Mouse (Mus musculus) bone marrow, adult 2 months (tissue): ENCODE results near the gene Gm49387.

Experiments
- CTCF ChIP-seq: fragments of 200-500 bp; IDR thresholded peaks from 2 replicates; pipeline ENCODE4 v1.5.1; 2011; ENCODE audit warnings: low read length, control low read depth; ENCODE audit not compliant: control insufficient read depth, insufficient read depth
- POLR2A ChIP-seq: fragments of 200-500 bp; IDR thresholded peaks from 2 replicates; pipeline ENCODE4 v1.6.1; 2011; ENCODE audit warnings: low read depth, mild to moderate bottlenecking, control low read depth, low read length, borderline replicate concordance; ENCODE audit not compliant: control insufficient read depth

DNA sequence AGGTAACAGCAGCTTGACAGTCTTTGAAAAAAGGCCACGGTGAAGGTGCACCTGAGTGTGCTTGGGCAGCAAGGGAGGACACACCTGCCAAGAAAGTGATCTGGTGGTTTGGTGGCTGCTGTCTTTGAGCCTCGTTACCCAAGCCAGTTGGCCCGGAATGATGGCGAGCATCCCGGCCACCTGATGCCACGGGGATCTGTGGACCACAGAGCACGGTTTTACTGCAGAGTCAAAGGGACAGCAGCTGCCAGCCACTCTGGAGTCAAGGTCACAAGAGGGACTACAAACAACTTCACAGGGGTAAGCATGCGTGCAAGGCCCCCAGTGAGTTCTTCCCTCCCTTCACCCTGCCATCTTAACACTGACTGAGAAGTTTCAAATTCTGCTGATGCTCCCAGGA lies 83.4 kb downstream of the Gm49387 start:
- TF ChIP-seq CTCF (no peak), POLR2A (no peak)
